Mouse (Mus musculus) cerebellum, adult 2 months (tissue): ENCODE measurements around the gene Mrpl17.

Experiments
- CTCF ChIP-seq: fragments of 200-500 bp; IDR thresholded peaks from 2 replicates; pipeline ENCODE4 v1.5.1; 2011; ENCODE audit warnings: low read depth, mild to moderate bottlenecking, control low read depth, low read length, moderate library complexity, borderline replicate concordance; ENCODE audit not compliant: insufficient read depth
- POLR2A ChIP-seq: fragments of 200-500 bp; IDR thresholded peaks from 2 replicates; pipeline ENCODE4 v1.6.1; 2011; ENCODE audit warnings: low read length, control low read depth, borderline replicate concordance; ENCODE audit not compliant: insufficient read depth

- TF ChIP-seq CTCF (no peak), POLR2A (no peak)
Observed at GRCm38 (mm10) chr7:105783861-105784260, 27.0 kb downstream of the Mrpl17 start.
